Mouse (Mus musculus) mouse embryonic stem cell (cell line): ENCODE measurements around the gene Fam104a.

ENCODE experiments used
- in situ Hi-C, 2 experiments: fragments of 300-500 bp; cut with MboI; formaldehyde crosslinking; loops; 1 replicate in 1 of 2; 3 replicates in 1 of 2; pipeline ENCODE4 v1.14.3; 2019 to 2020; ENCODE audit warnings: low sequenced_read_pairs in 2 of 2, low pct_unique_long_range_greater_than_20kb in 1 of 2, mixed read lengths in 1 of 2; ENCODE audit not compliant: unreplicated experiment in 1 of 2

Fam104a gene

GRCm38 (mm10) chr11:113649353-113650210, 34.4 kb downstream of the Fam104a start, which contains the start of gene Slc39a11:
Gene Slc39a11 (minus strand): TSS chr11:113650079.
- in situ Hi-C loops, result loop anchor here (10.0 to 25.0 kb wide), 2 partner anchors 165 to 362 kb away; no protein-coding TSS in a partner anchor

GRCm38 (mm10) chr11:113648690-113649352, 35.1 kb downstream of the Fam104a start, which contains the start of gene Cog1:
Gene Cog1 (plus strand): TSS chr11:113649169.
- in situ Hi-C loops, result loop anchor here (10.0 to 25.0 kb wide), 2 partner anchors 166 to 362 kb away; no protein-coding TSS in a partner anchor

- in situ Hi-C loops, result loop anchor here (10.0 to 25.0 kb wide), 2 partner anchors 167 to 361 kb away; no protein-coding TSS in a partner anchor
These were observed 35.8 kb downstream of the Fam104a start for GRCm38 (mm10) chr11:113648152-113648551.

- in situ Hi-C loops, result loop anchor here (10.0 to 25.0 kb wide), 2 partner anchors 170 to 358 kb away; no protein-coding TSS in a partner anchor
These were observed 38.8 kb downstream of the Fam104a start for GRCm38 (mm10) chr11:113645181-113645580.

DNA sequence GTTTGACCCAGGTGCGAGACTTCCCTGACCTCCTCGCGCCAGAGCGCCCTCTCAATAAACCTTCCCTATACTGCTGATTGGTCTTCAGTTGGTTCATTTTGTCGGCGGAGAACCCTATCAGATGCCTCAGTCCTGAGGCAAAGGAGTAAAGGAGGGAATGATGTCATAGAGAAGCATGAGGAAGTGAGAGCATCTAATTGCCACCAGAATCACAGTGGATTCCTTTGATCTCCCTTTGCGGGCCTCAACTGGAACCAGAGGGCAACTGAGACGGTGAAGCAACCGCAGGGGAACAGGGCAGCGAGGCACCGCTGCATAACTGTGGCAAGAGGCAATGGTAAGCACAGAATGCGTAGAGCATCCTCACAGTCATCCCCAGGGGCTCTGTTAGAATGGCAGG, 45.3 kb downstream of the Fam104a start:
- in situ Hi-C loops, result loop anchor here (5.0 to 25.0 kb wide), 4 partner anchors 234 to 464 kb away; no protein-coding TSS in a partner anchor

- in situ Hi-C loops, result loop anchor here (5.0 to 25.0 kb wide), 4 partner anchors 230 to 460 kb away; no protein-coding TSS in a partner anchor
These were observed 49.2 kb downstream of the Fam104a start for GRCm38 (mm10) chr11:113634699-113635121.

GRCm38 (mm10) chr11:113633398-113633797, 50.6 kb downstream of the Fam104a start:
- in situ Hi-C loops, result loop anchor here (10.0 to 25.0 kb wide), 3 partner anchors 229 to 459 kb away; no protein-coding TSS in a partner anchor

GRCm38 (mm10) chr11:113632303-113632702, 51.7 kb downstream of the Fam104a start:
- in situ Hi-C loops, result loop anchor here (10.0 to 25.0 kb wide), 3 partner anchors 228 to 458 kb away; no protein-coding TSS in a partner anchor

GRCm38 (mm10) chr11:113631862-113632261, 52.1 kb downstream of the Fam104a start:
- in situ Hi-C loops, result loop anchor here (10.0 to 25.0 kb wide), 3 partner anchors 227 to 457 kb away; no protein-coding TSS in a partner anchor

- in situ Hi-C loops, result loop anchor here (10.0 to 25.0 kb wide), 3 partner anchors 227 to 457 kb away; no protein-coding TSS in a partner anchor
These were observed 52.7 kb downstream of the Fam104a start for GRCm38 (mm10) chr11:113631302-113631701.

DNA sequence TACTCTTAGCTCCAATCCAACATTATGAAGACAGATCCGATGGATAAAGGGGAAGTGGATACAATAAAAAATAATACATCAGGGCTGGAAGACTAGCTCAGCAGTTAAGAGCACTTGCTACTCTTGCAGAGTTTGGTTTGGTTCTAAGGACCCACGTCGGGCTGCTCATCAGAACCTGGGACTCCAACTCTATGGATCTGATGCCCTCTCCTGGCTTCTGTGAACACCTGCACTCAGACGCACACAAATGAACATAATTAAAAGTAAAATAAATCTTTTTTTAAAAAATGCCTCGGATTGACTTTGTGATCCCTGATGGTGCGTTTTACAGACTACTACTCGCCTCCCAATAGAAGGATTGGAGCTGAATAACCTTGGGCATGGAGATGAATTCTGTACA, 53.3 kb downstream of the Fam104a start:
- in situ Hi-C loops, result loop anchor here (10.0 to 25.0 kb wide), 3 partner anchors 226 to 456 kb away; no protein-coding TSS in a partner anchor

- in situ Hi-C loops, result loop anchor here (5.0 to 25.0 kb wide), 3 partner anchors 330 to 453 kb away; no protein-coding TSS in a partner anchor
These were observed 56.2 kb downstream of the Fam104a start for GRCm38 (mm10) chr11:113627785-113628184.

- in situ Hi-C loops, result loop anchor here (5.0 to 25.0 kb wide), 3 partner anchors 328 to 451 kb away; no protein-coding TSS in a partner anchor
These were observed 58.5 kb downstream of the Fam104a start for GRCm38 (mm10) chr11:113625437-113625836.

GRCm38 (mm10) chr11:113622028-113622427, 61.9 kb downstream of the Fam104a start:
- in situ Hi-C loops, result loop anchor here in 1 of 2 experiments (10.0 kb wide), 1 partner anchor 447 kb away; no protein-coding TSS in a partner anchor

DNA sequence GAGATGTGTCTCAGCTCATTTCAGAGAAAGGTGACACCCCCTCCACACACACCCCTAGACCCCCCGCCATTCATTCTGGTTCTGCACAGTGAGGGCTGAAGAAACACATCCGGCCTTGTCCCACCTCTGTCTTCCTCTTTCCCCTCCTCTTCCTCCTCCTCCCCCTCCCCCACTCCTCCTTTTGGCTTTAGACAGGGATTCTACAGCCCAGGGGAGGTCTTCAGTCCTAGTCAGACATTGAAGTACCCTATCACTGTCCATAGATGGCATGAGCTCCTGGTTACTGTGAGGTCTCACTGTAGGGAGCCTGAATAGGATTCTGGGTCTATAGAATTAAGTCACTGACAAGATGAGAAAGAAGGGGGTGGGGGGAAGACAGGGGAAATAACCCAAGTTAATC, 63.0 kb downstream of the Fam104a start:
- in situ Hi-C loops, result loop anchor here in 1 of 2 experiments (10.0 kb wide), 1 partner anchor 446 kb away; no protein-coding TSS in a partner anchor

DNA sequence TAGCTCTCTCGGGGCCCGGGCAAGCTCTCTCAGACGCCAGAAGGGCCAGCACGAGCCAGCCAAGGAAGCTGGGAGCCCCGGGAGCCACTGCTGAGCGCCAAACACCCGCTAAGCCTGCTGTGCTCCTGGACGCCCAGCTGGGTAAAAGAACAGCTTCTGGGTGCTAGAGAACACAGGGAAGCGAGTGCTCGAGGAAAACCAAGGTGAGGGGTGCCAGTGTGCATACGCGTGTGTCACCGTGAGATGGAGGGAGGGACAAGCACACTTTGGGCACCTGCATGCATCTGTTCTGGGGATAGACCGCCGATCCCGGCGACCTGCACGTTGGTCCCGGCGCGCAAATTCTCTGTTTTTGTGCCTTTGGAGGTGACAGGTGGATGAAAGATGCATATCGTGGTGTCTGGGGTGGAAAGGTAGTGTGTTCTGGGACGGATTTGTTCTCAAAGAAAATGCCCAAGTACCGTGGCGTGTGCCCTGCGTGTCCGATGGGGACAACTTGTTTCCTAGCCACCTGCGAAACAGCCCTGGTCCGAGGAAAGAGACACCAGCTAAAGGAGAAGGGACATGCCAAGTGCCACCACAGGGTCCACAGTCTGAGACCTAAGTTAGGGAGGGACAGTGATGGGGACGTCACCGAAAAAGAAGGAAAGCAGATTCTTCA, 64.4 kb downstream of the Fam104a start:
- in situ Hi-C loops, result loop anchor here in 1 of 2 experiments (10.0 kb wide), 1 partner anchor 445 kb away; no protein-coding TSS in a partner anchor

DNA sequence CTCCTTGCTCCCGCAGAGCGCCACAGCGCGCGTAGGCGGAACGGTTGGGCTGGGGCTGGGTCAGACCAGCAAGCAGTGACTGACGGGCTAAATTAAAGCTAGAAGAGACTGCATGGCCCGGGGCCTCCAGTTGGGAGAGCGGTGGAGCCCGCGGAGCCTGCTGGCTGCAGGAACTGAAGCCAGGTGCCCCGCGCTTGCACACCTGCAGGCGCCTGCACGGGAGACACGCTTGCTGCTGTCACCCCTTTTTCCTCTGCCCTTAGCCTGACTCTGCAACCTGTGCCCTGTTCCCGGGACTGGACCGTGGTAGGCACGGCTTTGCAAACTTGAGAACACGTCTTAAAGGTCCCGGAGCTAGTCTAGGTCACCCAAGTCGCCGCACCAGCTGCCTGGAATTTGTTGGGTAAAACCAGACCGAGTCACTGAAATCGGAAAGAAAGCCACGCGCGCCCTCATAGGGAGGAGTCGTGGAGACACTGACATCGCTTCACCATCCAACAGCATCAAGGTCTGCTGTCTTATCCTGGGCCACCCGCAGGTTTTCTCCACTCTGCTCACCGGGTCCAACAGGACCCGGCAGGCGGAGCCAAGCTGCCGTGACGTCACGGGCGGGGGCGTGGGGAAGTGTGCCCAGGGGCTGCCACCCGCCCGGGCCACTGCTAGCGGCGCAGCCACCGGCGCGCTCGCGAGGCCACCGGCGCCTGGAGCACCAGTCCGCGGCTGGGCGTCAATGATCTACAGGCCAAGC, 65.1 kb downstream of the Fam104a start, which contains the start of gene Sstr2:
Gene Sstr2, plus strand, starts transcription at position 671 of the 748 bp plus-strand sequence.
- in situ Hi-C loops, result no loop called here
